Mouse (Mus musculus) fibroblast of lung, adult 2 months (primary cell): ENCODE results near the gene Wasf1.

Experiments
- DNase-seq: peaks from one replicate; pipeline ENCODE4 v3.0.0-alpha.2; 2011; ENCODE audit warnings: low read depth

The Wasf1 gene

DNA sequence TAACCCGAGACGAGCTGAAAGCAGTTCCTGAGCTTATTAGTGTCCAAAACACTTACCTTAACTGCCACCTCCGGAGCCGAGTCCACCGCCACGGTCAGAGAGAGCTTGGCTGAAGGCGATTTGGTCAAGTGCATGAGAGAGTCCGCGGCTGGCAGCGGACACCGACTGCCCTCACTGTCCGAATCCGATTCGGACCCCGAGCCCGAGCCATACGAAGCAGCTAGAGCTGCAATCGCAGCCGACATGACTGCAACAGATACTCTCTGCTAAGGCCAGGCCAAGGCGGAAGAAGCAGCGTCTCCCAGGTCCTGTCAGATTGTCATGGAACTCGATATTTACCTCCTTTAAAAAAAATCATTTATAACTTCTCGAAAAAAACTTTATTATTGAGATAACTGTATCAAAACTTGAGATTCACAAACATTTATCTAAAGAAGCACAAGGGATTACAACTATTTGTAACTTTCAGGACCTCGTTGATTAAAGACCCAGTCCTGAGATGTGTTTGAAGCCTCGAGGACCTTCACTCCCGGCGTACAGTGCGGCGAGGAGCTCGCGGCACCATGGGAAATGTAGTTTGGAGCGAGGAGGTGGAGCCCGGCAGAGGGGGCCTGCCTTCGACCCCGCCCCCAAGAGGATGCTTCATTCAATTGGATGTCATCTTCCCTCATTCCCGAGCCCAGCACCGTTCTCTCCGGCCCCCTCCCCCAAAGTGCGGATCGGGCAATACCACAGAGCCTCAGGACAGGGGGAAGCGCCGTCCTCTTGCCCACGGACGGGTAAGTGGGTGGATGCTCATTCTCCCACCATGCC, at the start of gene Wasf1, which contains the start of gene Cdc40:
Gene Wasf1 (plus strand): TSS at position 645 of the 813 bp plus-strand sequence.
Gene Cdc40 (minus strand): TSS at position 481 of the 813 bp plus-strand sequence.
- DNase-seq, result peak; percentile 94

DNA sequence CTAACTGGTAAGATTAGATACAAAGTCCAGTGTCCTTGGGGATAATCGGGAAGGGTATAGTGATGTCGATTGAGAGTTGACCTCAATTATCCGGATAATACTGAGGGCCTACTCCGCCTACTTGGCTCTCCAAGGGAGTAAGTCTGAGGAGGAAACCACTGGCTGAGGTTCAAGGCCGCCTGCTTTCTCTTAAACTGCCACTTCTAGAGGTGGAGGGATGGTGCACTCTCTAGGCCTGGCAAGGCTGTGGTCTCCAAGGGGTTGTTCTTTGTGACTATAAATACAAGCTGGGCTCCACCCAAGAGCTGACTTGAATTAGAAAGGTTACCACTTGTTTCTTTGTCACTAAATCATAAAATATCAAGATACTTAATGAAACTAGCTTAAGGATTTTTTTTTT, 43.2 kb upstream of the Wasf1 start:
- no peak for DNase-seq

DNA sequence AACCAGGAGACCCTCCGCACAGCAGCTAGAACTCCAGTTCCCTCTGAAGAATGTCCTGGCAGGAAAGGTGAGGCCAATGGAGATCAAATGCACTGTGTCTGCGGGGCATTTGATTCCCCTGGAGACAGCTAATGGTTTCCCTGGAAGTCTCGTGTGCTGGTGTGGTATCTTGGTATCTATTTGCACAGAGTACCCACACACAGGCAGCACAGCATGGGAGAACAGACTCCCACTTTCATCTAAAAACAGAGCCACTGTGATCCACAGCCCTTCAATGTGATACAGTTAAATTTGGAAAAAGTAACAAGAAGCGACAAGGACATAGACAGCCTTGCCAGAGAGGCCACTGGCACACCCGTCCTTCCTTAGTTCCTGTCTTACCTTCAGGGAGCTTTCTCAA, 39.4 kb upstream of the Wasf1 start:
- no peak for DNase-seq

DNA sequence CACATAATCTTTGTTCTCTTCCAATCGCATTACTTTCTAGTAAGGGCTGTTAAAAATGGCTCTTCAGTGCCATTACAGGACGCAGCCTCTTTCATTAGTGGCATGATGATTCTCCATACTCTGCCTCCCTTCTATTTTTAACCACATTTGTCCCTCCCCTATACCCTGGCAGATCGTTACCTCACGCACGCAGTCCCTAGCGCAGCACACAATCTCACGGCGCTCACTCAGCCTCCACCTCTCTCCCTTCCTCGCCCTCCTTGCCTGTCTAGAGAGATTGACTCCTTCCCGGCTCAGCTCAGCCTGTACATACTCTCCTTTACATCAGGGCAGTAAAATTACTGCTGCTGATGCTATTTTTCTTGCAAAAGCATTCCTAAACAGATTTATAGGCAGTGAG, 38.7 kb upstream of the Wasf1 start:
- DNase-seq, result no peak

DNA sequence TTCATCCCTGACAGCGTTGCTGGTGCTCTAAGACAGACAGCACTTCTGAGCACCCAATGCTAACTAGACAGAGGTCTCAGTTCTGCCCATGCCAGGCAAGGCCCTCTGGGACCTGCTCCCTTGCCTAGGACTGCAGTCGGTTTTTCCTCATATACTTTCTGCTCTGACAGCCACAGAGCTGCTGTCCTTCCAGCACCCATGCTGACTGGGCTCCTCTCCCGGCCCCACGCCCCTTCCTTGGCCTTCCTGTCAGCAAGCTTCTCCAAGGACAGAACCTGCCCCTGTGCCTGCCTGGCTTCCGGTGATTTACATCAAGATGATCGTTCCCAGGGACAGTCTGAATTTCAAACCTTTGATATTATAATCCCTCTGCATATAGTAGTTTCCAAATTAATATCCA, 37.6 kb upstream of the Wasf1 start:
- DNase-seq, result no peak

DNA sequence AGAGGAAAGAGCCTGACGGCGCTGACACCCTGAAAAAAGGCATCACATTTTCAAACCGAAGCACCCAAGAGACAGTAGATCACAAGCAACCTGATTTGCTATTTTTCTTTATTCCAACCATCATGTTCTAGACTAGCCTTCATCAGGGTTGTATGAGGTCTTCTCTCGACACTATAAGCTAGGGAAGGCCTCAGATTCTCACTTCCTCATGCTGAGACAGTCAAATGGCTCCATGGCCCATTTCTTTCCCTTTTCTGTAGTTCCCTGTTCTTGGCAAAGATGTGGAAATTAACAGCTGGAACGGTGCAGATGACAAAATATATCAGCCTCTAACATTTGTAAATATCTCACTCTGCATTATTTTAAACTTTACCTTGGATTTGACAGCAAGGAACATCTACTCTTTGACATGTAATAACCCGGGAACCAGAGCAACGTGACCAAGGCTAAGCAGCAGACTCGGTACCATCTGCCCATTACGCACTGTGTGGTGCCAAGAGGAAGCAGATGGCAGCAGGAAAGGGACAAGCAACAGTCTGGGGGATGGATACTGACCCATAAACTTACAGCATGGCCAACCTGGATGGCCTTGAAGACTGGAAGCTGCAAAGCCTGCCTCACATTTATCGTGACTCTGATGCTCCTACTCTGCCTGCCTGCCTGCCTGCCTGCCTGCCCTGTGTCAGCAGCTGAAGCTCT, 36.0 kb upstream of the Wasf1 start:
- DNase-seq, result no peak

DNA sequence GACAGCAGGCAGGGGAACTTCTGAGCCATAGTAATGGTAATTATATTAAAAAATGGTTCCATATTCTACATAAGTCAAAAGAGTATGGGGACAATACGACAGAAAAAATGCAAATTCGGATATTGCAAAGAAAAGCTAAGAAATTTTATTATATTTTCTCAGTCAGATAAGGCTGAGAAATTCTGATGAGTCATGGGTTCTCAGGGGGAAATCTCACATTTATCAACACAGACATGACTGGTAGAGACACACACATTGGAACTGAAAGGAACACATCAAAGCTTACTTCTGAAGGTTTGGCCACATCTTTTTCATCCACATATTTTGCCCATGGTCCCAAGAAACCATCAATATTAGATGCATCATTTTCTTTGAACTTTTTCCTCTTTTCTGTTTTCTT, 32.6 kb upstream of the Wasf1 start:
- DNase-seq, result no peak

DNA sequence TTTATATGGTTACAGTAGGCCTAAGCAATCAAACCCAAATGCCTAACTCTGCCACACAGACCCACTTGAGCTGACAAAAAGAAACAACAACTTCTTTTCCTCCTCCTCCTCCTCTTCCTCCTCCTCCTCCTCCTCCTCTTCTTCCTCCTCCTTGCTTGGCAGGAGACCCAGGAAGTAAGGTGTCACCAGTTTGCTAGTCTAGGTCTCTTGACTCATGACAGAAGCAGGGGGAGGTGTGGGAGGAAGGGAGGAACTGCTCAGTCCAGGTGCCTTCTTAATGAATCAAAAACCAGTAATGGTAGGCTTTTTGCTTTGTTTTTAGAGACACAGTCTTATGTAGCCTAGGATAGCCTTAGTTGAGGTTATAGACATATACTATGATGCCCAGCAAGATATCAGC, 32.1 kb upstream of the Wasf1 start:
- no peak for DNase-seq

DNA sequence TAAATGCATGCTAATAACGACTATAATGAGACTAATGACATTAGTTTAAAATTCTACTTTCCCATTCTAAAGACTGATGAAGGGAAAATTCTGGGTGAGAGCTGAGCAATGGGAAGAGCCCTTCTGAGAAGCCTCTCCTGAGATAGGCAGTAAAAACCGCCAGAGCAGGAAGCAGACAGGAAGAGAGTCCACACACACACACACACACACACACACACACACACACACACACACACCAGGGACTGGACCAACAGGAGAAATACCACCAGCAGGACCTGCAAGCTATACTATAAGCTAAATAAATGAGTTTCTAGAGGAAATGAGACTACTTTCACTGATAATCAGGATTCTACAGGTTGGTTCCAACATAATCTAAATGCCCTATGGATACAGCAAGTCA, 27.7 kb upstream of the Wasf1 start:
- DNase-seq, result no peak

DNA sequence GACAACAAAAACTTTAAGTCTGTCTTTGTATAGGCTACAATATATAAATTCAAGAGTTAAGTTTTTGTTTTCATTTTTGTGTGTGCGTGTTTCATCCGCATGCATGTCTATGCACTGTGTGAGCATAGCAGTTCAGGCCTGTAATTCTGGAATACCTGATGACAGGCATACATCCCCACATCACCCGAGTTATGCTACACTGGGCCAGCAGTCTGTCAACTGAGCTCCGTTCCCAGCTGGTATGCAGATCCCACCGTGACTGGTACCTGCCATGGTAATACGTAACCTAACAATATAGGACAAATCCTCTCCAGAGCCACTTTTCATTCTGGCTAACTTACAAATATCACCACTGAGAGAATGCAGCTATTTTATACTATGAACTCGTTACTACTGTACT, 26.6 kb upstream of the Wasf1 start:
- DNase-seq, result no peak

DNA sequence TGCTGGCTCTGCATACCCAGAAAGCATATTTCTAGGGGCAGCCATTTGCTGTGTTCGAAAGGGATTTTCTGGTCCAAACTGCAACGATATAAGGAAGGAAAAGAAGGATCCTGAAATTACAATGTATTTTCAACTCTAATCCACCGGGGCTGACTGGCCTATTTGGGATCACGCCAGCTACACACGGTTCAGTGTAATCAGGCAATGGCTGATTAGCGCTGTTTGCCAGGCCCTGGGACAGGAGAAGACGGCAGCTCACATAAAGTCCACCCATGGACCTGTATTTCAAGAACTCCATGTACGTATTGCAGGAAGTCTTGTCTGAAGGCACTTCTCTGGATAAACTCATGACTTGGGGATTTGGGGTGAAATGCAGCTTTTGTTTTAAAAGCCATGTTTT, 25.7 kb upstream of the Wasf1 start:
- DNase-seq, result no peak

DNA sequence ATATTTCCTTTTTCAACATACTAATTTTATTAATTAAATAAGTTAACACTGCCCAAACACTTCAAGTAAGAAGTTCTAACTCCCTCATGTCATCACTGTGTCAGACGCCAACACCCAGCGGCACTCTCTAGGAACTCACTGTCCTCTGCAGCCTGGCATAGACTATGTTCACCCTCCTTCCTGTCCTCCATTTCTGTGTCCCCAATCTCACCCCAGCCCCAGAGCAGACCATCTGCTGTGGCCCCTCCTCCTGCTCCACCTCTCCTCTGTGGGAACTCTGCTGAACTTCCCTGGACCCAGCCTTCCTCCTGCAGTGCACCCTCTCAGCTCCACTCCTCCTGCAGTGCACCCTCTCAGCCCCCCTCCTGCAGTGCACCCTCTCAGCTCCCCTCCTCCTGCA, 15.2 kb upstream of the Wasf1 start:
- DNase-seq, result no peak

DNA sequence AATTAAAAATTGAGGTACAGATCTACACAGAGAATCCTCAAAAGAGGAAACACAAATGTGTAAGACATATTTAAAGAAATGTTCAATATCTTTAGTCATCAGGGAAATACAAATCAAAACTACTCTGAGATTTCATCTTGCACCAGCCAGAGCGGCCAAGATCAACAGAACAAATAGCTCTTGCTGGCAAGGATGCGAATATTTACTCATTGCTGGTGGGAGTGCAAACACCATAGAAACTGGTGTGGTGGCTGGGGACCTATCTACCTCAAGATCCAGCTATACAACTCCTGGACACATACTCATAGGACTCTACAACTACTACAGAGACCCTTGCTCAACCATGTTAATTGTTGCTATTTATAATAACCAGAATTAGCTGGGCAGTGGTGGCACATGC, 12.0 kb upstream of the Wasf1 start:
- DNase-seq, result no peak

DNA sequence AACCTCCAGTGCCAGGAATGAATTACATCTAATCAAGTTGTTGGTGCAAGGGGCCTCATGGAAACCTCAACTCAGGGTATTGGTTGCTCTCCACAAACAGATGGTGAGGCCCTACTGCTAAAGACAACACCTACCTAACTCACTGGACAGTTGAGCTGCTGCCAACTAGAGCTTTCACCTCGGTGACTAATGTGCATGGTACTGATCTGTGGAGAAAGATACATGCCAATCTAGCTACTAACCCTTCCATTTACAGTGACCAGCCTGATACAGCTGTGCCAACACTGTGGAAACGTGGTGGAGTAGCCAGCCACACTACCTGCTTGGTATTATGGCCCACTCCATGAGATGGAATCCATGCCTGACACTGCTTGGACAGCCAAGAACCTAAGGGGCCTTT, 11.2 kb upstream of the Wasf1 start:
- DNase-seq, result peak; percentile 52

DNA sequence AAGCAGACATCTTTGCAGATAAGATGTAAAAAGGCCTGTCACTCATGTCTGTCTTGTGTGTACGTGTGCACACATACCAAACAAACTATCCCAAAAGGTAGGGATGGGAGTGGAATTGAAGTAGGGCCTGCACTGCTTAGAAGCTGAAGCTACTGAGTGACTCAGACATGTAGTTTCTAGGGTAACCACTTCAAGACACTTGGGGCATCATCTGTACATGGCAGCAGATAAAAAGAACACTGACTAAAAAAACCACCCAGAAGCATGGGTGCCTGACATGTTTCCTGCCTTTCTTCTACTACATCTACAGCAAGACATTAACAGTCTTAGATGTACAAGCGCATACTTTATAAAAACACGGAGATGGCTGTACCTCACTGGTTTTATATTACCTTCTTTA, 5.0 kb upstream of the Wasf1 start:
- no peak for DNase-seq

DNA sequence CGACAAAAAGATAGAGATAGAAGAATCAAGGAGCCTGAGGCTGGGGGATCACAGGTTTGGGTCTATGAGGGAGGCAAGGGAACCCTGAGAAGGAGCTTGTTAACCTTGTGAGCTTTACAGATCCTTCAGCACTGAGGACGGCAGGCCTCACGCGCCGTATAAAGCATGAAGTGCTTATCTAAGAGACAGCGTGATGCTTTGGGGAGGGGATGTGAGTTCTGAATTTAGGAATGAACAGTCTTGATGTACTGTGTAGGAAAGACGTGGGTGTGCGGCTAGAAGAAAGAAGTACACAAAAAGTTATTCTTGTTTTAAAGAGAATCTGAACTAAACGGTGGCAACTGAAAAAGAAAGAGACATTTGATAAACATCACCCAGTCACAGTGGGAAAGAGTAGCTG, 3.3 kb upstream of the Wasf1 start:
- DNase-seq, result no peak

DNA sequence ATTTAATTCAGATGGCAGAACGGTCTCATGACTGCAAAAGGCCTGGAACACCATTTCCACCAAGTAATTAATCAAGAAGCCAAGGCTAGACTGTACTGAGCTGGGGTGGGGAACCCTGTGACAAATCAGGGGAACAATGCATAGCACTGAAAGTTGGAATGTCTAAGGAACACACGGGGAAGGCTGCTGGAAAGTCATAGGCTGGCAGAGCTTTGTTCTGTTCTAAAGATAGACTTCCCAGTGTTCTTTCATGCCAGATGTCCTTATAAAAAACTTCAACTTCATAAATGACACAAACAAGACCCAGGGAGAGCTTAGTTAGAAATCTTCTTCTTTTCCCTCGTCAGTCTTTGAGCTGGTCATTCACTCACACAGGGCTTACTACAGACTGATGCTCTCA, 2.0 kb upstream of the Wasf1 start:
- no peak for DNase-seq

DNA sequence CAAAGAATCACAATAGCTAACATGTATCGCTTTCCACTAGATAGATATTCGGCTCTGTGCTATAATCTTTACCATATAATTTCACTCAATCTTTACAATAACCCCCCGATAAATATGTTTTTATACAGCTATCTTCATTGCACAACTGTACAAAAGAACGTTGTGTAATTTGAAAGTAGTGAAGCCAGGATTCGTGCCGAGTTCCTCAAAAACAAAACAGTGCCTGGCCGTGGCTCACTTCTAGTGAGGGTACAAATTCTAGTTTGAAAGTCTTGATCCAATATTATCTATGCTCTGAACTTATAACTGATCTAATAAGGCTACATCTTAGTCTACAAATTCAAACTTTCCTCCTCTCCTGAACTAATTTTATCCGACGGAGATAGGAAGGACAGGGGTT, 942 bp upstream of the Wasf1 start:
- no peak for DNase-seq

DNA sequence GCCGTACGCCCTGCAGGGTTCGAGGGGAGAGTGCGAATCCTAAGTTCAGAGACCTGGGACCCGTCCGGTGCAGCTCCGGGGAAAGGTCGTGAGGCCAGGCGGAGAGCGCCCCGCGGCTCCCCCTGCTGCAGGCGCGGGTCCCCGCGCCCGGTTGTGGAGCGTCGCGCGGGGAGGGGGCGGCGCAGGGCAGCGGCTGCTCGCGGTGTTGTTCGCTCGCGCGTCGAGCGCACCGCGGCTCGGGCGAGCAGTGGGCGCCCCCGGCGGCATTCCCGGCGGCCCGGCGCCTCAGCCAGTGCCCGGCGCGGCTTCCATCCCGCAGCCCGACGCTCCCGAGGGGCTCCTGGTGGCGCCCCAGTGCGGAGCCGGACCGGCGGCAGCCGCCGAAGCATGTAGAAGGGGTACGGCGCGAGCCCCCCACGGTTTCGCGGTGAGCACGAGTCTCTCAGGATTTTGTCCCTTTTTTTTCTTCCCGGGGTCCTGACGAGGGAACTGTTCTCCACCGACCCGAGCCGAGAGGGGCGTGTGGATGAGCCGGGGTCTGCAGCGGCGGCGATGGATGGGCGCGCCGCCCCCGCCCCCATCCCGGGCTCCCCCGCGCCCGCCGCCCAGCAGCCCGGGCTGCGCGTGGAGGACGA, 486 bp downstream of the Wasf1 start:
- DNase-seq, result no peak

DNA sequence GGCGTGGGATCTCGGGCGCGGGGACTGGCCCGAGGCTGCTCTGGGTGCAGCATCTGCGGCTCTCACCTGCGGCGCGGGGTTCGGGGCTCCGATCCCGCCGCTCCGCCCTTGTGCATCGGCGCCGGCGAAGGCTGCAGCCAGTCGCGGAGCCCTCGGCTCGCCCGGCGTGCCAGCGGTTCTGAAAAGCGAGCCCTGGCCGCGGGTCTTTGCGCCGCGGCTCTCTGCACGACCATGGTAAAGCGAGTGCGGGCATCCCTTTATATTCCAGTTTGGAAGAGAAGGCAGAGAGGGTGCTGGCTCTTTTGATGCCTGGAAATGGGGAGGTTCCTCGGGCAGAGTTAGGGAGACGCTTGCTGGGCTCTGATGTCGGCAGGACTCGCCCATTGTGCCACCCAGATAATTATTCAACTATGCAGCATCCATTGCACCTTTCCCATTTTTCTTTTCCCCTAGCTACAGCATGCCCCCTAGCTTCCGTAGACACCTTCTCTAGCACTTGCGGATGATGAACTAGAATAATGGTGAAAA, 1.1 kb downstream of the Wasf1 start:
- no peak for DNase-seq

DNA sequence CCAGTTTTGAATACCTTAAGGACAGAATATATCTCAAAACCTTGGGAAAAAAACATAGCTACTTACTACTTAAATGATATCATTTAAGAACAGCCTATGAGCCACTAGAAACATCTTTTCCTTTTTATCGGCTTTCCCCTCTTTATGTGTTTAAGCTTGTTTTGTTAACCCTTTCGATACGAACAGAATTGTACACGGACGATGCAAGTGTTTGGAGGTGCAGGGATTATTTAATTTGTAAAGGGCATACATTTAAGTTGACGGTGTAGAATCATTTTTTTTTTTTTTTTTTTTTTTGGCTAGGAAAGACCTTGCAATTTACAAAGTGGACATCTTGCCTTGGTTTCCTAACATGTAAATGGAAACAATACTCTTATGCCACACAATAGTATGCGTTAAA, 2.2 kb downstream of the Wasf1 start:
- no peak for DNase-seq

DNA sequence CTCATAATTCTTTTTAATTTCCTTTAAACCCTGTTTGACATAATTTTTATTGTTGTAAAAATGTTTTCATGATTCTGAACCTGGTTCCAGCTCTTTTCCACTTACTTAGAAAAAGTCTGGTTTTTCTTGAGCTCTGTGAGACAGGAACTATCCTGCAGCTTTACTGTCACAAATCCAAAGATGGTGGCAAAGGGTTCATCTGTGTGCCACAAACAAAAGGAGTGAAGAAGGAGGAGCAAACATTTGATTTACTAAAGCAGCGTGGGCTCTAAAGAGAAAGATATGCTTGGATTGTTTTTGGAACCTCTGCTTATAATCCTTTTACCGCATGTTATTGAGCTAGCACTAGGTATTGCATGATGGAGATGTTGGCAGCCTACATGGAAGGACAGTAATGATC, 4.0 kb downstream of the Wasf1 start:
- no peak for DNase-seq

DNA sequence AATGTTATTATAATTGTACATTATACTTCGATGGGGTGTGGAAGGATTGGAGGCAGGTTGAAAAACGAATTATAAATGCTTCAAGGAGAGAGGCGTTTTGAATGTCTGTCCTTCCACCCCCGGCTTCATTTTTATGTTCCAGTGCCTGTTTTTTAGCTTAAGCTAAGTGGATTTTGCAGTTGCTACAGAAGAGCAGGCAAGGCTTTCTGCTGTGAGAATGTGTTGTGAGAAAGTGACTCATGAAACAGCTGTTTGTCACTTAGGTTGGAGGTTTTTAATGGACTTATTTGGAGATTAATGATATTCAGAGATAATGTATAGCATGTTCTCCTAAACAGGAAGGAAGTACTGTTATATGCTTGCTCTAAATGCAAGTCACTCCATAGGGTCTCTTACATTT, 5.9 kb downstream of the Wasf1 start:
- DNase-seq, result no peak
